Mouse (Mus musculus): ENCODE data around the gene Cacna1c.

Cacna1c gene

DNA sequence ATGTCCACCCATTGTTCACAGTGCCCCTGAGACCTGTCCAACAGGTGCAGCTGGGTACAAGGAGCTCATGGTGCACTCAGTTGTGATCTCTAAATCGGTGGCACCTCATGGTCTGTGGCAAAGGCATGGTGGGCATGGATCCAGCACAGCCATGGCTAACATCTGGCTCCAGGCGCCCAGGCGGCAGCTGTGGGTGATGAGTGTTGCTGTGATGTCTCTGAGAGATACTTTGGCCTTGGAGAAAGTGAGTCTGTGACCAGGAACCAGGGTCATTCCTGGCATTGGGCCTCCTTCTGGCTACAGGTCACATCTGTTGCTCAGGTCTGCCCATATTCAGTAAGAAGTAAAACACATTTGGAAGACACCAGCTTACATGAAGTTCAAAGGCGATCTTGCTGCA, 391.1 kb downstream of the Cacna1c start:
- no peak for DNase-seq (ENCODE audit: low spot score in 2 of 2)

DNA sequence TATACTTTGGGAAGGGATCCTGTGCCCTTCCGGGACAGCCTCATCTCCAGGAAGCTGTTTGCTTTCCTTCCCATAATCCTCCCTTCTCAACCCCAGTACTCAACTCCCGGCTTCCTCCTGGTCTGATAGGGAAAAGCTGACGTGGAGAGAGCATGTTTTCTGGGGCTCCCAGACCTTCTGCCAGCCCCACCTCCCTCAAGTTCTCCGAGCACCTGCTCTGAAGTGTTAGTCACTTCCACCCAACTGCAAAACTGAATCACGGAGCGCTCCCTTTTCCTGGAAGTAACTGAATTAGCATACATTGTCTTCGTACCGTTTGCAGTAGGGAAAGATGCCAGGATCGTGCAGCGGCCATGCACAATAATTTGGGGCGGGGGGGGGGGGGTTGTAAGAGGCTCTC, 393.9 kb downstream of the Cacna1c start:
- DNase-seq (ENCODE audit: low spot score in 2 of 2), result peak; percentile 47 to 59

GRCm38 (mm10) chr6:118796393-118796792, 399.8 kb downstream of the Cacna1c start:
- DNase-seq (ENCODE audit: low spot score in 2 of 2), result no peak

- DNase-seq (ENCODE audit: low spot score in 2 of 2), result no peak
Observed at GRCm38 (mm10) chr6:118795716-118796115, 400.5 kb downstream of the Cacna1c start.

DNA sequence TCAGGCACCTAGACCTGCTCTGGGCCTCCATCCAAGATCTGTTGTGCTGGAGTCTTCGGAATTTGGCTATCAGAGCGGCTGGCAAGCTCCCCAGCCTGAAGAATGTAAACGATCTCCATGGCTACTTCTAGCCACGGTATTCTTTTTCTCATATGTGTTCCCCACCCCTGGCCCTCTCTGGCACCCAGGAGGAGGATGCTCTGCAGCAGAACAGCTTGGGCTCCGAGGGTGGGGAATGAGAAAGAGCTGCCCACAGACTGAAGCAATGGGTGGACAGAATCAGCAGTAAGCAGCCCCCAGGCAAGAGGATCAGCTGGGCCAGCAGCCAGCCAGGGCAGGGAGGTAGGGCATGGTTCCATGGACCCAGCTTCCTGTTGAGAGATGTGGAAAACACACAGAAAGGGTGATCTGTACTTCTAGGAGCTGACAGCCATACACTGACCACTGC, 404.3 kb downstream of the Cacna1c start:
- DNase-seq (ENCODE audit: low spot score in 2 of 2), result peak; percentile 44 to 55

GRCm38 (mm10) chr6:118787933-118788332, 408.3 kb downstream of the Cacna1c start:
- no peak for DNase-seq (ENCODE audit: low spot score in 2 of 2)

DNA sequence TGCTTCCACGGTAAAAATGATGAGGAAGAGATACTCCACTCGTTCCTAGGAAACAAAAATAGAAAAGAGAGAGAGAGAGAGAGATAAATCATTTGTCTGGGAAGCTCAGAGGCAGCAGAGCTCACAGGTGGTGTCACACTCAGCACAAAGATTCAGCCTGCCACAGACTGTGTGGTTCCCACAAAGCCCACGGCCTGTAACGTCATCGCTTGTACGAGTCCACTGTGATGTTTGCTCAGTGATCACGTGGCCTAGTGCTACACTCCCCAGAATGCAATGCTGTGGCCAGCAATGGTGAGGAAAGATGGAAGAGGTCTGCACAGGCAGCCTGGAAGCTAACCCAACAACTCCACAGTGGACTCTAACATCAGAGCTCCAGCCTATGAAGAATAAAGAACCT, 415.9 kb downstream of the Cacna1c start:
- peak; percentile 55 for DNase-seq (ENCODE audit: low spot score in 2 of 2)

DNA sequence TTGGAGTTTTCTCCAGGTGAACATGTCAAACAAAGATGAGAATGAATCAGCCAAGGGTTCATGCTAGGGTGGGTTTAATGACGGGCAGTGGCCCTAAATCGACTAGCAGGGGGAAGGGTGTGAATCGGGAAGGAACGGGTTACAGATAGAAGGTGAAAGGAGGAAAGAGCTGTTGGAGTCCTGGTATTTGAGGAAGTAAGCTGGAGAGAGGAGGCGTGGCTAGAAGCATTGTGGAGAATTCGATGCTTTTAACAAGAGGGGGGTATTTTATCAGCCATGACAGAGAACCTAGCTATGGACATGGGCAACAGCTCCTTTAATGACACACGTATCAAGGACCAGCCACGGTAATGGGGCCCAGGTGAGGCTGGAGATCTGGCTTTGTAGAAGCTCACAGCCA, 417.0 kb downstream of the Cacna1c start:
- DNase-seq (ENCODE audit: low spot score in 2 of 2), result no peak

DNA sequence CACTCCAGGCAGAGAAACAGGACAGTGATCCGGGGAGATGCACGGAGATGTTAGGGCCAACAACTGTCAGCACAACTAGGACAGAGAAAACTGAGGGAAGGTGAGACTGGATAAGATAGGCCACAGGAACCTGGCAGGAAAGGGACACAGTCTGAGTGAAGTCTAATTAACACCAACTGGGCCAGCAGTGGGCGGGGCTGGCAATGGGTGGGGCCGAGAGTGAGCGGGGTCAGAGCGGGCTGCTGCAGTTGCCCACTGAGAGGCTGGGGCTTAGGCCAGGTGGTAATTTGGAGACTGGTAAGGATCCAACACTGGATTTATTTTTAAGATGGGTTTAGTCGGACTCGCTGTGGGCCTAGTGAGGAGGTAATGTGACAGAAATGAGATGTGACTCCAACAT, 418.8 kb downstream of the Cacna1c start:
- DNase-seq (ENCODE audit: low spot score in 2 of 2), result no peak

DNA sequence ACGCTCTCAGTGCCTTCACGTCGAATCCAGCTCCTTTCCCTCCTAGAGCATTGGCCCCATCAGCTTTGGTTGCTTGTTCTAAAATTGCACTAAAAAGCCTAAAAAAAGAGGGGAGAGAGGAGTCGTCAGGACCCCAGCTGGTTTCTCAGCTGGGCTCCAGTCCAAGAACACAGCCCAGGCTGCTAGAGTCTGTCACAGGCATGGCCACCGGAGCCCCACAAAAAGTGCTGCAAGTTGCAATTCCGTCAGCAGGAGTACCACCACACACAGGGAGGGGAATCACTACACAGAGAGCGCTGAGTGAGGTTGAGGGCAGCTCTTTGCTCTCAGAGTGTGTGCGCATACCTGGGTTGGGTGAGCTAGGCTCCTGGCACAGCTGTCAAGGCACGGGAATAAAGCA, 419.8 kb downstream of the Cacna1c start:
- DNase-seq (ENCODE audit: low spot score in 2 of 2), result no peak

DNA sequence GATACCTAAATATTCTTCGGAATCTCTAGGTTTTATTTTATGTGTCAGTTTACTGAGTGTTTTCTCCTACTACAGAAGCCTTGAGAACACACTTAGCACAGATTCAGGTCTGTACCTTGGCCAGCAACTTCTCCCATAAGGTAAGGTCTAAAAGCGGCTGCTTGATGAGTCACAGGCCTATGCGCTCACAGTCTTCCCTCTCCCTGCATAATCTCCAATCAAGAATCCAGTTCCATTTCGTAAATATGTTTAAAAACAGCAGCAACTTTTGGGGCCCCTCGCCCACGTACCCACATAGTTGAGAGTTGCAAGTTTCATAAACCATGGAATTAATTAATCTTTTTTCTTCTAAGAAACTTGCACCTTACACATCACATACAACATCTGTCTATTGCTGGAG, 423.6 kb downstream of the Cacna1c start:
- peak; percentile 48 to 68 for DNase-seq (ENCODE audit: low spot score in 2 of 2)

DNA sequence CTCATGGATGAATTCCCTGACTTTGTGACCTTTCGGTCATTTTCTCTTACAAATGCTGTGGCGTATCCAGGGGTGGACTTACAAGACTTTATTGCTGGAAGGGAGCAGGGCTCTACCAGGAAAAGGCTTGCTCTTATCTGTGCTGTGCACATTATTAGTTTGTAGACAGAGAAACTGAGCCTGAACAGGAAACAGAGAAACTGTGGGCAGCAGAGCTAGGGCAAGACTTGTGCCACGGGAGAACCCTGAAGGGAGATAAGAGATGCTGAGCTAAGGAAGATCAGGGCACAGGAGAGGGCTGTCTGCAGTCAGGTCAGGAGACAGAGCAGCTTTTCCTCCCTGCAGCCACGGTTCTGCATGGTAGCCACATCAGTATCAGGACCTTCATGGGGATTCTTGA, 425.1 kb downstream of the Cacna1c start:
- DNase-seq (ENCODE audit: low spot score in 2 of 2), result no peak

DNA sequence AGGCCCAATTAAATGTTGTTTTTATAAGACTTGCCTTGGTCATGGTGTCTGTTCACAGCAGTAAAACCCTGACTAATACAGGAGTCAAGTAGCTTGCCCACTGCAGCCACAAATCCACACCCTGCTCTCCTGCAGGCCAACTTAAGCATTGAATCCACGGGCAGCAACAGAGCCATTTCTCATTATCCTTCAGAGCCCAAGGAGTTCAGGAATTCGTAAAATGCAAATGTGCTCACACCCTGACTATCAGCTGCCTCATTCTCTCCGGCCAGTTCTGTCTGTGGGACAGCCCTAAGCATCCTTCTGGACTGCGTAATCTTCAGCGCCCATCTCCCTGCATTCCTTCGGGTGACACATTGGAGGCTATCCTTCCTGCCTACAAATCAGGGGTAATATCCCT, 425.8 kb downstream of the Cacna1c start:
- DNase-seq (ENCODE audit: low spot score in 2 of 2), result no peak

GRCm38 (mm10) chr6:118769792-118770191, 426.4 kb downstream of the Cacna1c start:
- DNase-seq (ENCODE audit: low spot score in 2 of 2), result no peak

- DNase-seq (ENCODE audit: low spot score in 2 of 2), result no peak
Observed at GRCm38 (mm10) chr6:118767698-118768097, 428.5 kb downstream of the Cacna1c start.

- DNase-seq (ENCODE audit: low spot score in 2 of 2), result peak in 1 of 2 experiments; percentile 28
Observed at GRCm38 (mm10) chr6:118765261-118765660, 431.0 kb downstream of the Cacna1c start.

DNA sequence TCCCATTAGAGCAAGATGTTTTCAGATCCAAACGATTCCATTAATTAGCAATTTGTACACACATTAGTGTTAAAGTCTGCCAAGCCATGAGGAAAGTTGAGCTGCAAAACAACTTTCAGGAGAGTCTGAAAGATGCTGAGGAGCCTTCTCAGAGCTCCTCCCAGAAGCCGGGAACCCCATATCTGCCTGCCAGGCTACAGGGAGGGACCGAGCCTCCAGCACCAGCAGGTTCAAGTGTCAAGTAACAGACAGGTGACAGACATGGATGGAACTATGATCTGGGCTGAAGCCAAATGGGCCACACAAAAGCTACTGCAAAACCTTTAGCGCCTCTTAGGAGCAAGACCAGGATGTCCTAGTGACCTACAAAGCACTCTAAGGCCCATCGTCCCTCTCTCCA, 437.2 kb downstream of the Cacna1c start:
- DNase-seq (ENCODE audit: low spot score in 2 of 2), result no peak

DNA sequence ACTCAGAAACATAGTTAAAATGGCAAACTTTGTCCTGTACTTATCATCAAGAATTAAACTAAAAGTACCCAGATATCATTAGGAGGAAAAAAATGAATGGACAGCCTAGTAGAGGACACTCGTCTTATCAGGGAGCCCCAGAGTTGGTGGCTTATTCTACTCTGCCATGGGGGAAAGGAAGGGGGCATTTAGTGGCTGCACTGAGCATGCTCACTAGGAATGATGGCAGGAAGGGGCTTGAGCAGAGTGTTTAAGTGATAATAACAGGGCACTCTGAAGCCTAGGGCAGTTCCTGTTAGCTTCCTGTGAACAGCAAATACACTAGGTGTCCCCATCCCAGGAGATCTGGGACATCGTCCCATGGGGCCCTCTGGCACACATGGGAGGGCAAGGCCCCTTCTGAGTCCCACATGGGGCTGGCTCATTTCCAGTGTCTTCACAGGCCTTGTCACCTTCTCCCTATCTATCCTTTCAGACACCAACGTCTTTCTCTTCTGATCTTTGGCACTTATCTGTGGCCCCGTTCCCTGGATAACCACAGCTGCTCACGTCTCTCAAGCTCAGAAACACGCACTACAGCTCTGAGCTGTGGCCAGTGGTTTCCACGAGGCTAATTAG, 437.8 kb downstream of the Cacna1c start:
- DNase-seq (ENCODE audit: low spot score in 2 of 2), result no peak

- peak; percentile 35 to 46 for DNase-seq (ENCODE audit: low spot score in 2 of 2)
Observed at GRCm38 (mm10) chr6:118757533-118758289, 438.5 kb downstream of the Cacna1c start.

GRCm38 (mm10) chr6:118756511-118756910, 439.7 kb downstream of the Cacna1c start:
- DNase-seq (ENCODE audit: low spot score in 2 of 2), result no peak

DNA sequence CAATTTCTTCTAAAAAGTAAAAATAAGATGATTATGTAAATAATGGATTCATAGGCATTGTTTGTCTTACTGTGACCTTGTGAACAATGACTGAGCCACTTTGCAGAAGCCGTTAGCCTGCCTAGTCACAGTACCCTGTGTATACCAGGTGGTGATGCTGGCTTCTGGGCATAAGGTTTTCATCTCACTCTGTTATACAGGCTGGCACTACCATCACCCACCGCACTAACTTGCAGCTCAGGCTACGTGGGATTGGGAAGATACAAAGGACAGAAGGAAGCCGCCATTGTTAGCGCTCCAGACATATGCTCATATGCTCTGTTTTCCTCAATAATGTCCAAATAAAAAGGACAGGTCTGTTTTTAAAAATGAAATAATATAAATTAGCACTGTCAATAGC, 440.4 kb downstream of the Cacna1c start:
- no peak for DNase-seq (ENCODE audit: low spot score in 2 of 2)

GRCm38 (mm10) chr6:118754439-118754838, 441.8 kb downstream of the Cacna1c start:
- DNase-seq (ENCODE audit: low spot score in 2 of 2), result peak; percentile 46 to 51

DNA sequence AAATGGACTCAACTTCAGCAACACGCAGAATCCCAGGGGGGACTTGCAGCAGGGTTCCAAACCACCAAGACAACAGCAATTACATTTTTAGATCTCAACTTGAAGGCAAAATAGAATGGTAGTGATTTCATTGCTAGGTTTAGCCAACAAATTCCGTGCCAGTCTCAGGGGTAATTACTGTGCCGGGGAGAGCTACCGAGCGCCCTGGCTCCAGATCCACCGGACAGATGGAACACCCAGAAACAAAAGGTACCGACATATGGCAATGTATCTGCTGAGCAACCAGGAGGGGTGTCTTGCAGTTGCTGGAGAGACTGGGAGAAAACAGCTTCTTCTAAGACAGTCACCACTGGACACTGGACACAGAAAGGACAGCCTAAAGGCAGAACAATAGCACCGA, 442.4 kb downstream of the Cacna1c start:
- DNase-seq (ENCODE audit: low spot score in 2 of 2), result peak; percentile 47 to 50

Measured in right cerebral cortex, adult 2 months (tissue).